Mouse (Mus musculus): ENCODE data around the gene Rpl31. TPM values are rescaled to one million over a fixed set of nuclear protein-coding genes. Genes with fewer than 3 reads are reported as not detected.

Gene Rpl31
- polyA plus RNA-seq, 1 experiment, result 1,915 TPM

DNA sequence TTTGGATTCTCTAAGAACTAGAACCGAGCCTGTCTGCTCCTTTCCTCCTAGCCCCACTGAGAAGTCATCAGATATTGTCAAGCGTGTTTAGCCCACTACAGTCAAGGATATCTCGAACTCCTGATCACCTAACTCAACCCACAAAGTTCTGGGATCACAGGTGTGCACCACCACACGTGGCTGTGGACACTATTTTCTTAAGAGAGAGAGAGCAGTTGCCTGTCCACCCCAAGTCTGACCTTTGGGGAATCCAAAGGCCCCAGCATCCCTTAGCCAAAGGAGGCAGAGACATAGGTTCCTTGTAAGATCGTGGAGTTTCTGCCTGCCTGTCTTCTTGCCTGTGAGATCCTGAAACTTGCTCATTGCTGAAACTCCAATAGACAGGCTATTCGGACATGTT lies 597 bp upstream of the Rpl31 start:
- peaks cover 44% of the 10 kb centered on the region for H3K79me2 ChIP-seq (ENCODE audit: control insufficient read depth, insufficient read depth)
- H3K79me3 ChIP-seq (ENCODE audit: low read depth), result peaks cover 29% of the 10 kb centered on the region
- peaks cover 39% of the 10 kb centered on the region for H3K36me3 ChIP-seq (ENCODE audit: control insufficient read depth, insufficient read depth)
- no peaks in the 10 kb centered on the region for H3K27me3 ChIP-seq (ENCODE audit: control insufficient read depth, insufficient read depth, insufficient read length)
- TF ChIP-seq MYOG (IDR thresholded peaks at IDR 0.05; ENCODE audit: control insufficient read depth, extremely low read depth, insufficient read length), result no peak
- no peak for TF ChIP-seq FOSL1 (IDR thresholded peaks at IDR 0.05; ENCODE audit: insufficient read depth, low read length, poor library complexity, severe bottlenecking)
- no peak for TF ChIP-seq MYOD1 (IDR thresholded peaks at IDR 0.05; ENCODE audit: control insufficient read depth, insufficient read length, low read depth)
- TF ChIP-seq USF1 (IDR thresholded peaks at IDR 0.05; ENCODE audit: low read depth), result no peak
- no peak for TF ChIP-seq MAX (IDR thresholded peaks at IDR 0.05)
- no peak for TF ChIP-seq CEBPB (IDR thresholded peaks at IDR 0.05; ENCODE audit: low read depth)
- no peak for TF ChIP-seq CTCF (IDR thresholded peaks at IDR 0.05; ENCODE audit: control insufficient read depth, insufficient read depth, insufficient read length)
- peak overlapping the region; percentile 34 for H3ac ChIP-seq (ENCODE audit: control insufficient read depth, insufficient read length, low read depth)
- H3K4me3 ChIP-seq (ENCODE audit: insufficient read depth, poor library complexity, severe bottlenecking), result peak overlapping the region; percentile 16

DNA sequence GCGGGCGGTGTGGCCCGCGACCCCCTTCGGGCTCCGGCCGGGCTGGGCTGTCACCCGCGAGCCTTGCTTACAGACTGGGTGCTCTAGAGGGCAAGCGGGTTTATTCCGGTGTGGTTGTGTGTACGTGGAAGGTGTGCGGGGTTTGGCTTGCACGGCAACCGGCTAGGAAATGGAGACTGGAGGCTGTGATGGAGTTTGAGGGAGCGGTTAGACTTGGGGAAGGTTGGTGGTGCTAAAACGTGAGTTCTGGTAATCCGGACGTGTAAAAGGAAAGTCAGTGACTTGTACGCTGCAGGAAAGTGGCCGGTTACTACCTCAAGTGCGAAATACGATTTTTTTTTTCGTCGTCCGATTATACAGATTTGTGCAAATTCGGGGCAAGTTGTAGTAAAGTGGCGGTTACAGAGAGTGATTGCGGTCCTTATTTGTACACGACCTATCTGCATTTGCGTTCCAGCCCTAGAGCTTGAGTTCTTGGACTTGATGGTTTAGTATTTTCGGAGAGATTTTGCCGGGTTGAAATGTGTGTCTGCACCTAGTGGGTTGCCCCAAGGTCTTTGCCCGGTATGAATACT lies 712 bp downstream of the Rpl31 start:
- Histone ChIP-seq H3K79me2 (ENCODE audit: control insufficient read depth, insufficient read depth) (peaks cover 48% of the 10 kb centered on the region), H3K4me3 (ENCODE audit: insufficient read depth, poor library complexity, severe bottlenecking) (peak overlapping the region; percentile 100), H3K36me3 (ENCODE audit: control insufficient read depth, insufficient read depth) (peaks cover 51% of the 10 kb centered on the region), H3K79me3 (ENCODE audit: low read depth) (peaks cover 29% of the 10 kb centered on the region), H3K27me3 (ENCODE audit: control insufficient read depth, insufficient read depth, insufficient read length) (no peaks in the 10 kb centered on the region), H3ac (ENCODE audit: control insufficient read depth, insufficient read length, low read depth) (peak overlapping the region; percentile 100)
- TF ChIP-seq FOSL1 (IDR thresholded peaks at IDR 0.05; ENCODE audit: insufficient read depth, low read length, poor library complexity, severe bottlenecking), result no peak
- no peak for TF ChIP-seq USF1 (IDR thresholded peaks at IDR 0.05; ENCODE audit: low read depth)
- TF ChIP-seq CEBPB (IDR thresholded peaks at IDR 0.05; ENCODE audit: low read depth), result no peak
- no peak for TF ChIP-seq MYOG (IDR thresholded peaks at IDR 0.05; ENCODE audit: control insufficient read depth, extremely low read depth, insufficient read length)
- TF ChIP-seq CTCF (IDR thresholded peaks at IDR 0.05; ENCODE audit: control insufficient read depth, insufficient read depth, insufficient read length), result no peak
- TF ChIP-seq MYOD1 (IDR thresholded peaks at IDR 0.05; ENCODE audit: control insufficient read depth, insufficient read length, low read depth), result no peak
- TF ChIP-seq MAX (IDR thresholded peaks at IDR 0.05), result no peak

DNA sequence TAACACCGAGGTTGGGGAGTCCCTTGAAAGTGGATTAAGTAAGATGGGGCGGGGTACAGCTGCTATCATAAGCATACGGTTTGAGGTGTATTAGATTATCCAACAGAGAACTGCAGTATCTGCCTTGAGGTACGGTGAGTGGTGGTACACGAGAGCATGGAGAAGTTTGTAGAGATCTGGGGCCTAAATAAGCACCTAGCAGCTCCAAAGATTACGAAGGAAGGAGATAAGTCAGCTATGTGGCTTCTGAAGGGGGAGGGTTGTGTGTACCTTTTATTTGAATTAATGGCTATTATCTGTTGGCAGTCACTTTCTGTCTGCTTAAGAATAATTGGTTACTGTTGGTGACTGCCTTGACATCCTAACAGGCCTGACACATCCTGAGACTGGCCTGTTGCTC lies 2.8 kb downstream of the Rpl31 start:
- H3K4me3 ChIP-seq (ENCODE audit: insufficient read depth, poor library complexity, severe bottlenecking), result no peak overlapping the region
- no peak for TF ChIP-seq MYOD1 (IDR thresholded peaks at IDR 0.05; ENCODE audit: control insufficient read depth, insufficient read length, low read depth)
- no peak for TF ChIP-seq USF1 (IDR thresholded peaks at IDR 0.05; ENCODE audit: low read depth)
- TF ChIP-seq MYOG (IDR thresholded peaks at IDR 0.05; ENCODE audit: control insufficient read depth, extremely low read depth, insufficient read length), result no peak
- no peak for TF ChIP-seq CTCF (IDR thresholded peaks at IDR 0.05; ENCODE audit: control insufficient read depth, insufficient read depth, insufficient read length)
- TF ChIP-seq MAX (IDR thresholded peaks at IDR 0.05), result no peak
- no peak for TF ChIP-seq FOSL1 (IDR thresholded peaks at IDR 0.05; ENCODE audit: insufficient read depth, low read length, poor library complexity, severe bottlenecking)
- TF ChIP-seq CEBPB (IDR thresholded peaks at IDR 0.05; ENCODE audit: low read depth), result no peak
- peaks cover 29% of the 10 kb centered on the region for H3K79me3 ChIP-seq (ENCODE audit: low read depth)
- peaks cover 48% of the 10 kb centered on the region for H3K79me2 ChIP-seq (ENCODE audit: control insufficient read depth, insufficient read depth)
- no peak overlapping the region for H3ac ChIP-seq (ENCODE audit: control insufficient read depth, insufficient read length, low read depth)
- H3K27me3 ChIP-seq (ENCODE audit: control insufficient read depth, insufficient read depth, insufficient read length), result no peaks in the 10 kb centered on the region
- H3K36me3 ChIP-seq (ENCODE audit: control insufficient read depth, insufficient read depth), result peaks cover 58% of the 10 kb centered on the region

DNA sequence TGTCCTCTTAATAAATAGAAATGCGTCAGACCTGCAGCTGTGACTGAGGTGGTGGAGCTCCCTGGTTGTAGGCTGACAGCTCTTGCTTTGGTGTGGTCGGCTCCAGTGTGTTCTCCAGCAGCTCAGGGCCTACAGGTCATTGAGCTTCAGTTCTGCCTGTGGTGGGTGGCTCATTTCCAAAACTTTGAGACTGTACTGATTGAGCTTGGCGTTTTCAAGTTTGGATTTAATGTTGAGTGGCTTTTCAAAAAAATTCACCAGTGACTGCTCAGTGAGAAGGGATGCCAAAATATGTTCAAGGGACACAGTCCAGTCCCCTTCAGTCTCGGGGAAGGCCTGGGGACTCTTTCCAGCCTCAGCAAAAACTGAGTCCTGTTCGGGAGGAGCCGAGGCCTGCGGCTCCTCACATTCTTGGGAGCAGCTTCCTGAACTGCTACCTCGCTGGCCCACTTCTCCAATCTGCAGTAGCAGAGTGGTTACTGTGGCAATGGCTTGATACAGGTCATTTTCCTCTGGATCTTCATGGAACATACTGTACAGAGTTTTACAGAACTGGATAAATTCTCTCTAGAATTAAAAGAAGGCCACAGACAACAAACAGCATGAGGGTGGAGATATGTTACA lies 4.7 kb downstream of the Rpl31 start:
- TF ChIP-seq CEBPB (IDR thresholded peaks at IDR 0.05; ENCODE audit: low read depth) (no peak), MAX (IDR thresholded peaks at IDR 0.05) (no peak), MYOG (IDR thresholded peaks at IDR 0.05; ENCODE audit: control insufficient read depth, extremely low read depth, insufficient read length) (no peak), FOSL1 (IDR thresholded peaks at IDR 0.05; ENCODE audit: insufficient read depth, low read length, poor library complexity, severe bottlenecking) (no peak), USF1 (IDR thresholded peaks at IDR 0.05; ENCODE audit: low read depth) (no peak), MYOD1 (IDR thresholded peaks at IDR 0.05; ENCODE audit: control insufficient read depth, insufficient read length, low read depth) (no peak), CTCF (IDR thresholded peaks at IDR 0.05; ENCODE audit: control insufficient read depth, insufficient read depth, insufficient read length) (no peak)
- Histone ChIP-seq H3K27me3 (ENCODE audit: control insufficient read depth, insufficient read depth, insufficient read length) (no peaks in the 10 kb centered on the region), H3K79me3 (ENCODE audit: low read depth) (peaks cover 29% of the 10 kb centered on the region), H3ac (ENCODE audit: control insufficient read depth, insufficient read length, low read depth) (no peak overlapping the region), H3K79me2 (ENCODE audit: control insufficient read depth, insufficient read depth) (peaks cover 48% of the 10 kb centered on the region), H3K4me3 (ENCODE audit: insufficient read depth, poor library complexity, severe bottlenecking) (no peak overlapping the region), H3K36me3 (ENCODE audit: control insufficient read depth, insufficient read depth) (peaks cover 58% of the 10 kb centered on the region)

DNA sequence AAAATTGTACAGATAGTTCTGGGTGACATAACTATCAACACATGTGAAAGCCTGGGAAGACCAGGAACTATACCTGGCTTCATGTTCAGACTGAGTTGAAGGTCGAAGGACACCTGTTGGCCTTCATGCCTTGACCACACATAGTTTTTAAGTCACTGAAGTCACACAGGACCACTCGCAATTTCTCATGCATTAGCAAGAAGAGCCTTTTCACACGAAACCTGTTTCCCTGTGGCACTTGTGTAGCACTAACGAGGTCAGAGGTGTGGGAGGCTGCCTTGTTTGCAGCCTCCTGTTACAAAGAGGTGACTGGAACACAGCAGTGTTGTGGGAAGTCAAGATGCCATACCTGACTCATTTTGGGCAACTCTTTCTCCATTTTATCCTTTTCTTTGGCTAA lies 5.7 kb downstream of the Rpl31 start:
- peaks cover 40% of the 10 kb centered on the region for H3K79me2 ChIP-seq (ENCODE audit: control insufficient read depth, insufficient read depth)
- H3K4me3 ChIP-seq (ENCODE audit: insufficient read depth, poor library complexity, severe bottlenecking), result no peak overlapping the region
- H3K79me3 ChIP-seq (ENCODE audit: low read depth), result peaks cover 23% of the 10 kb centered on the region
- peaks cover 56% of the 10 kb centered on the region for H3K36me3 ChIP-seq (ENCODE audit: control insufficient read depth, insufficient read depth)
- TF ChIP-seq FOSL1 (IDR thresholded peaks at IDR 0.05; ENCODE audit: insufficient read depth, low read length, poor library complexity, severe bottlenecking), result no peak
- TF ChIP-seq MAX (IDR thresholded peaks at IDR 0.05), result no peak
- TF ChIP-seq USF1 (IDR thresholded peaks at IDR 0.05; ENCODE audit: low read depth), result no peak
- TF ChIP-seq CEBPB (IDR thresholded peaks at IDR 0.05; ENCODE audit: low read depth), result no peak
- no peak for TF ChIP-seq MYOG (IDR thresholded peaks at IDR 0.05; ENCODE audit: control insufficient read depth, extremely low read depth, insufficient read length)
- no peak for TF ChIP-seq MYOD1 (IDR thresholded peaks at IDR 0.05; ENCODE audit: control insufficient read depth, insufficient read length, low read depth)
- no peaks in the 10 kb centered on the region for H3K27me3 ChIP-seq (ENCODE audit: control insufficient read depth, insufficient read depth, insufficient read length)
- no peak overlapping the region for H3ac ChIP-seq (ENCODE audit: control insufficient read depth, insufficient read length, low read depth)
